Mouse (Mus musculus) spleen, adult 2 months (tissue): ENCODE results near the gene Sorcs1. TPM values are rescaled to one million over a fixed set of nuclear protein-coding genes. Genes with fewer than 3 reads are reported as not detected.

ENCODE experiments used
- DNase-seq, 2 experiments: peaks; one replicate each; pipeline versions ENCODE4 v3.0.0 to v3.0.0-alpha.2; 2012 to 2021; ENCODE audit warnings: low spot score in 2 of 2, low read depth in 1 of 2
- H3K27ac ChIP-seq: fragments of 200-500 bp; 2 replicates; pipeline ENCODE4 v1.5.1; 2012; ENCODE audit warnings: low read length, inconsistent platforms; ENCODE audit not compliant: insufficient read depth
- H3K27me3 ChIP-seq: fragments of 200-500 bp; 2 replicates; pipeline ENCODE4 v1.6.1; 2012; ENCODE audit warnings: mild to moderate bottlenecking, moderate library complexity, low read length, inconsistent platforms; ENCODE audit not compliant: control insufficient read depth, insufficient read depth
- H3K36me3 ChIP-seq: fragments of 200-500 bp; 2 replicates; pipeline ENCODE4 v1.6.1; 2012; ENCODE audit warnings: mild to moderate bottlenecking, low read length, inconsistent platforms; ENCODE audit not compliant: control insufficient read depth, insufficient read depth
- H3K4me1 ChIP-seq: fragments of 200-500 bp; 2 replicates; pipeline ENCODE4 v1.6.1; 2011; ENCODE audit warnings: inconsistent platforms; ENCODE audit not compliant: control insufficient read depth, insufficient read depth, insufficient read length
- H3K4me3 ChIP-seq: fragments of 200-500 bp; 2 replicates; pipeline ENCODE4 v1.5.1; 2011; ENCODE audit warnings: mild to moderate bottlenecking, inconsistent platforms; ENCODE audit not compliant: insufficient read depth, insufficient read length; ENCODE audit errors: extremely low read depth
- CTCF ChIP-seq: fragments of 200-500 bp; IDR thresholded peaks from 2 replicates; pipeline ENCODE4 v1.5.1; 2011; ENCODE audit warnings: mild to moderate bottlenecking, inconsistent platforms; ENCODE audit not compliant: insufficient read depth, insufficient read length, insufficient replicate concordance; ENCODE audit errors: extremely low read depth
- POLR2A ChIP-seq: fragments of 200-500 bp; IDR thresholded peaks from 2 replicates; pipeline ENCODE4 v1.6.1; 2011; ENCODE audit warnings: low read depth, low read length, inconsistent platforms
- WGBS: fragments of 180-500 bp; shearing (Covaris S2); methylation state at CpG from one replicate; pipeline ENCODE4 v1.1.7; 2018; 5-methylcytosine and 5-hydroxymethylcytosine counted together
- polyA plus RNA-seq: library from polyadenylated mRNA; depleted of rRNA; stranded (reverse); fragments of >200 nt; gene quantifications from 2 replicates; pipeline ENCODE4 v1.2.3, GENCODE M21; 2012; rRNA removed

Sorcs1 gene
- 0.08 and 0.11 TPM in 2 replicates for polyA plus RNA-seq

GRCm38 (mm10) chr19:50677903-50678896 is at the start of gene Sorcs1:
Sorcs1 (minus strand) TSS chr19:50678646.
- H3K4me1 ChIP-seq = no peaks in the 10 kb centered on the region
- no peak within 1 kb of the TSS for H3K4me3 ChIP-seq
- no peak for TF ChIP-seq CTCF
- no peak for TF ChIP-seq POLR2A
- H3K36me3 ChIP-seq = no peaks in the 10 kb centered on the region
- H3K27ac ChIP-seq = no peak within 1 kb of the TSS
- H3K27me3 ChIP-seq = no peaks in the 10 kb centered on the region
- 5% methylated on average over 87 of the region's 102 CpGs for WGBS
- DNase-seq = no peak

GRCm38 (mm10) chr19:50683277-50683676 is 4.8 kb upstream of the Sorcs1 start:
- Histone ChIP-seq H3K27me3 (no peaks in the 10 kb centered on the region), H3K27ac (no peak overlapping the region), H3K36me3 (no peaks in the 10 kb centered on the region), H3K4me3 (no peak overlapping the region), H3K4me1 (no peaks in the 10 kb centered on the region)
- no peak for DNase-seq
- no peak for TF ChIP-seq POLR2A
- WGBS = 66% methylated on average over 2 of the region's 2 CpGs

- no peak overlapping the region for H3K27ac ChIP-seq
- TF ChIP-seq CTCF (no peak), POLR2A (no peak)
- WGBS = 0% methylated on average over 2 of the region's 2 CpGs
- DNase-seq = no peak
- no peak overlapping the region for H3K4me3 ChIP-seq
- no peaks in the 10 kb centered on the region for H3K27me3 ChIP-seq
- H3K36me3 ChIP-seq = no peaks in the 10 kb centered on the region
- no peaks in the 10 kb centered on the region for H3K4me1 ChIP-seq
Observed at GRCm38 (mm10) chr19:50678946-50679345, 500 bp upstream of the Sorcs1 start.

- TF ChIP-seq POLR2A (no peak), CTCF (no peak)
- no peaks in the 10 kb centered on the region for H3K27me3 ChIP-seq
- 52% methylated on average over 19 of the region's 19 CpGs for whole genome bisulfite sequencing
- H3K4me1 ChIP-seq = no peaks in the 10 kb centered on the region
- H3K4me3 ChIP-seq = no peak overlapping the region
- H3K36me3 ChIP-seq = no peaks in the 10 kb centered on the region
- H3K27ac ChIP-seq = no peak overlapping the region
- DNase-seq = no peak
Observed at GRCm38 (mm10) chr19:50676578-50677524, 1.6 kb downstream of the Sorcs1 start.

GRCm38 (mm10) chr19:50674921-50675320 is 3.5 kb downstream of the Sorcs1 start:
- Histone ChIP-seq H3K4me1 (no peaks in the 10 kb centered on the region), H3K27me3 (no peaks in the 10 kb centered on the region), H3K27ac (no peak overlapping the region)

GRCm38 (mm10) chr19:50667516-50667915 is 10.9 kb downstream of the Sorcs1 start:
- no peaks in the 10 kb centered on the region for H3K36me3 ChIP-seq
- DNase-seq = no peak
- H3K27me3 ChIP-seq = no peaks in the 10 kb centered on the region
- H3K27ac ChIP-seq = no peak overlapping the region
- TF ChIP-seq CTCF = no peak
- no peak for TF ChIP-seq POLR2A
- no peak overlapping the region for H3K4me3 ChIP-seq
- WGBS = 81% methylated on average over 8 of the region's 8 CpGs
- no peaks in the 10 kb centered on the region for H3K4me1 ChIP-seq

More at GRCm38 (mm10) chr19:50674921-50675320, 3.5 kb downstream of the Sorcs1 start:
- TF ChIP-seq POLR2A = no peak
- no peak for TF ChIP-seq CTCF
- no peak overlapping the region for H3K4me3 ChIP-seq
- WGBS = 75% methylated on average over 5 of the region's 5 CpGs
- DNase-seq = no peak
- H3K36me3 ChIP-seq = no peaks in the 10 kb centered on the region
